Mouse (Mus musculus) olfactory bulb, adult 2 months (tissue): Measurements from ENCODE around the gene Gm32802. TPM values are rescaled to one million over a fixed set of nuclear protein-coding genes. Genes with fewer than 3 reads are reported as not detected.
"Not testable (repeated sequence)": the region's sequence is repeated elsewhere in the genome, so short reads cannot be mapped to it uniquely, and the experiment has no call there.

ENCODE experiments used
- H3K27ac ChIP-seq: fragments of 200-500 bp; 2 replicates; pipeline ENCODE4 v1.5.1; 2012; ENCODE audit warnings: low read depth, low read length; ENCODE audit not compliant: insufficient read depth
- H3K4me1 ChIP-seq: fragments of 200-500 bp; 2 replicates; pipeline ENCODE4 v1.6.1; 2012; ENCODE audit warnings: low read length; ENCODE audit not compliant: control insufficient read depth, insufficient read depth
- H3K4me3 ChIP-seq: fragments of 200-500 bp; 2 replicates; pipeline ENCODE4 v1.5.1; 2012; ENCODE audit warnings: mild to moderate bottlenecking, low read depth, low read length, moderate library complexity; ENCODE audit not compliant: insufficient read depth
- CTCF ChIP-seq: fragments of 200-500 bp; IDR thresholded peaks from 2 replicates; pipeline ENCODE4 v1.5.1; 2012; ENCODE audit warnings: low read depth, mild to moderate bottlenecking, low read length, moderate library complexity; ENCODE audit not compliant: insufficient read depth
- POLR2A ChIP-seq: fragments of 200-500 bp; IDR thresholded peaks from 2 replicates; pipeline ENCODE4 v1.6.1; 2012; ENCODE audit warnings: mild to moderate bottlenecking, low read depth, low read length, moderate library complexity; ENCODE audit not compliant: insufficient read depth
- WGBS: fragments of 180-500 bp; shearing (Covaris S2); methylation state at CpG from one replicate; pipeline ENCODE4 v1.1.7; 2018; 5-methylcytosine and 5-hydroxymethylcytosine counted together
- polyA plus RNA-seq: library from polyadenylated mRNA; stranded (reverse); fragments of >200 nt; gene quantifications from 2 replicates; pipeline ENCODE4 v1.2.4, GENCODE M21; 2012; ENCODE audit warnings: low replicate concordance; ENCODE audit not compliant: missing spikeins, insufficient read depth, insufficient read length

Gm32802 gene
- polyA plus RNA-seq, 1 experiment: not detected

DNA sequence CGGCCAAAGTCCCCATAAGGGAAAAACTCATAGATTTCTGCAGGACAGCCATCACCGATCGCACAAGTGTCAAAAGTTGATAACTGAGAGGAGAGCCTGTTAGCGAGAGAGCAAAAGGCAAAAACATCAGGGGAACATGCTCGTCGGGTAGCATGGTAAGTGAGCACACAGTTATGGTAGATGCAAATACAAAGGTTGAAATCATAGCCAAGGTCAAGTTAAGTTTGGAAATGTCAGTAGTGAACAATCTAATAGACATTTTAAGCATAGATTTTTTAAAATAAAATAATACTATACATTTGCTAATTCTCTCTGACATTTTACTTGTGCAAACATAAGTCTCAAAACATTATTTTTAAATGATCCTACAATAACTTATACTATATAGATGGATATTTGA, 36.5 kb downstream of the Gm32802 start, which contains the start of gene Iltifb:
Gene Iltifb, minus strand, starts transcription at position 101 of the 400 bp plus-strand sequence.
- H3K4me3 ChIP-seq: no peak within 1 kb of the TSS
- no peak within 1 kb of the TSS for H3K27ac ChIP-seq
- WGBS: 97% methylated on average over 6 of the region's 6 CpGs
- no peaks in the 10 kb centered on the region for H3K4me1 ChIP-seq
- TF ChIP-seq CTCF (no peak), POLR2A (no peak)

GRCm38 (mm10) chr10:118302133-118302532, 43.6 kb downstream of the Gm32802 start:
- not testable (repeated sequence) for H3K4me1 ChIP-seq, H3K27ac ChIP-seq, H3K4me3 ChIP-seq
- WGBS: 52% methylated on average over 2 of the region's 2 CpGs

Other genes with a start within 250 kb of the Gm32802 start
- gene Mdm1, start 116.9 kb upstream of the Gm32802 start, polyA plus RNA-seq: not detected in 2 replicates
- gene Il22, start 53.7 kb upstream of the Gm32802 start, polyA plus RNA-seq: not detected in 2 replicates
- not detected in 2 replicates for gene Gm32717, start 17.9 kb upstream of the Gm32802 start, polyA plus RNA-seq
- gene Iltifb, start 36.4 kb downstream of the Gm32802 start, polyA plus RNA-seq: not detected in 2 replicates
- gene Gm9040, start 68.3 kb downstream of the Gm32802 start, polyA plus RNA-seq: not detected in 2 replicates
- gene Gm9044, start 73.7 kb downstream of the Gm32802 start, polyA plus RNA-seq: not detected in 2 replicates
- not detected in 2 replicates for gene Gm9045, start 79.1 kb downstream of the Gm32802 start, polyA plus RNA-seq
- not detected in 2 replicates for gene Gm9046, start 84.6 kb downstream of the Gm32802 start, polyA plus RNA-seq
- not detected in 2 replicates for gene Gm9048, start 90.0 kb downstream of the Gm32802 start, polyA plus RNA-seq
- not detected in 2 replicates for gene Gm9049, start 95.4 kb downstream of the Gm32802 start, polyA plus RNA-seq
- gene Ifng, start 182.4 kb downstream of the Gm32802 start, polyA plus RNA-seq: not detected in 2 replicates